Mouse (Mus musculus) small intestine, adult 2 months (tissue): ENCODE measurements at regions not wholly inside any gene's neighbourhood (a gene's known extent, or its start where the extent isn't known, plus 50 kb on each side); places are given as distances from the start of the nearest gene placed in this dataset.

Experiments
- CTCF ChIP-seq: fragments of 200-500 bp; IDR thresholded peaks from 2 replicates; pipeline ENCODE4 v1.5.1; 2012; ENCODE audit warnings: low read depth, mild to moderate bottlenecking, control low read depth, inconsistent platforms, low read length, moderate library complexity, mixed read lengths; ENCODE audit not compliant: insufficient replicate concordance, insufficient read length; ENCODE audit errors: extremely low read depth
- POLR2A ChIP-seq: fragments of 200-500 bp; IDR thresholded peaks from 2 replicates; pipeline ENCODE4 v1.6.1; 2012; ENCODE audit warnings: low read depth, mild to moderate bottlenecking, control low read depth, inconsistent platforms, low read length, moderate library complexity

DNA sequence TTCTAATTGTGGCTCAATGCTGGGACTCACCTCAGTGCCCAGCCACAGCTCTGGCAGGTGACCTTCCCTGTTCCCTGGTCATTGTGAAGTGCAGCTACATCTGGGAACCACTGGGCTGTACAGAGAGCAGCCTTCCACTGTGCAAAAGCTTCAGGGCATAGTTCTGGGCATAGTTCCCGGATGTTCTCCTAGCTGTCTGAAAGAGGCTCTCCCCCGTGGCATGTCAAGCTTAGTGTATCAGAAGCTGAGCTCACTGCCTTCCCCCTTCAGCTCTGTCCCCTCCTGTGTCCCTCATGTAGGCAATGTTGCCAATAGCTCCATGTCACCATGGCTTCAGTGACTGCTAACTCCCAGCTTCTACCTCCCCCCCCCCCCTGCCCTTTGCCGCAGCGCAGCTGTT, 75.1 kb downstream of the Foxb1 start:
- TF ChIP-seq CTCF, result no peak
- no peak for TF ChIP-seq POLR2A
